Mouse (Mus musculus): ENCODE data around the gene Msl1.

DNA sequence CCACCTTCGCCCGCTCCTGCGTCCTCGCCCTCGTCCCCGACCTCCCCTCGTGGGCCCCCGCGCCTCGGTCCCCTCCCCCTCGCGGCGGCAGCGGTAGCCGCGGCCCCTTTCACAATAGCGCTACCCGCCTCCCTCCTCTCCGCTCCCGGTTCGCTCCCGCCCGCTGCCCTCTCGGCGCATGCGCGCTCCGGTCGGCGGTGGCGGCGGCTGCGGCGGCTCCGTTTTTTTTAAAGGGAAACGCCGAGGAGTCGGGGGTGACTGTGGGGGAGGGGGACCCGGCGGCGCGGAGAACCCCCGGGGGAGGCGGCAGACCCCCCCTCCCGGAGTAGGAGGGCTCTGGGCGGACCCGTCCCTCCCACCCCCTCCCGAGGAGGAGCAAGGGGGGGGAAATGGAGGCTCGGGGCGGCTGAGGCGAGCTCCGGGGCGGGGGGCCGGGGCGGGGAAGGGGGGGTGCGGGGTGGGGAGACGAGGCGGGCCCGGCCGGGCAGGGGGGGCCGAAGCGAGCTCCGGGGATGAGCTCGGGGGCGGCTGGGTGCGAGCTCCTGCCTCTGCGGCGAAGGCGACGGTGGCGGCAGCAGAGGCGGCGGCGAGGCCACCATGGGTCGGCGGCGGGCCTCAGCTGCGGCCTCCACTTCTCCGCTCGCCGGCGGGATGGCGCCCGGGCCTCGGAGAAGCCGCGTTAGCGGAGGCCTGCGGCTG lies at the start of gene Msl1:
- TF ChIP-seq CTCF (IDR thresholded peaks at IDR 0.05; ENCODE audit: insufficient read depth, low read length) (no peak), POLR2A (IDR thresholded peaks at IDR 0.05; ENCODE audit: borderline replicate concordance, extremely low read depth, low read depth, low read length) (no peak; the same call in none of the 2 replicates)
